Mouse (Mus musculus): ENCODE results near the gene Catspere2. TPM values are rescaled to one million over a fixed set of nuclear protein-coding genes. Genes with fewer than 3 reads are reported as not detected.
A peak's percentile ranks its signal among the peaks of the same experiment; 100 is the strongest.
"Not testable (repeated sequence)": the region's sequence is repeated elsewhere in the genome, so short reads cannot be mapped to it uniquely, and the experiment has no call there.

Catspere2 gene
- total RNA-seq (2021), result 1 to 10 TPM; 6.2 to 6.5 TPM
- long read RNA-seq, partial matches to known transcripts, result 0 of 3 reads
- long read RNA-seq, other reads (novel, unspliced or antisense), result 3 of 3 reads

GRCm38 (mm10) chr1:177983024-177983450, at the start of gene Catspere2:
Gene Catspere2, plus strand, starts transcription at chr1:177983423.
- DNase-seq (ENCODE audit: low spot score in 2 of 2), result peak; percentile 95 to 98

DNA sequence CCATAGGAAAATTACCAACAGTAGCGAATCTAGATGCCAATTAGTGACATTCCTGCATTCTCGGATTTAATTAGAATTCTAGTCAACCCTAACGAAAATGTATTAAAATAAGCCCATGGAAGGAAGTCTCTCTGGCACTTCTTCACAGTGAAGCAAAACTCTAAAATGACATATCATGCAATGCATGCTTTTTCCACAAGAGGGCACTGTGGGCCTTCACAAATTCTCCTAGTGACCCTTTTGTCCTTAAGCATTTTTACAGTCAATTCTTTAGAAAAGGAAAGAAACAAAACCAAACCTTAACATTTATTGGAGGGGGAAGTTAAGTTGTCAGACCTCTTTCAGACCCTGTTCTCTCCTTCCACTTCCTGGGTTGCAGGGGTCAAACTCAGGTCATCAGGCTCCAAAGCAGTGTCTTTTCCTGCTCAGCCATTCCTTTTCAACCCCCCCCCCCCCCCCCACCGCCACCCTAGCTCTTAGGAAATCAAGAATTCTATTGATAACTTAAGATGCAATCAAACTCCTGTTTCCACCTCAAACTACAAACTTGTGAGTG, 42.7 kb upstream of the Catspere2 start:
- DNase-seq (ENCODE audit: low spot score in 2 of 2), result peak in 1 of 2 experiments; percentile 9

DNA sequence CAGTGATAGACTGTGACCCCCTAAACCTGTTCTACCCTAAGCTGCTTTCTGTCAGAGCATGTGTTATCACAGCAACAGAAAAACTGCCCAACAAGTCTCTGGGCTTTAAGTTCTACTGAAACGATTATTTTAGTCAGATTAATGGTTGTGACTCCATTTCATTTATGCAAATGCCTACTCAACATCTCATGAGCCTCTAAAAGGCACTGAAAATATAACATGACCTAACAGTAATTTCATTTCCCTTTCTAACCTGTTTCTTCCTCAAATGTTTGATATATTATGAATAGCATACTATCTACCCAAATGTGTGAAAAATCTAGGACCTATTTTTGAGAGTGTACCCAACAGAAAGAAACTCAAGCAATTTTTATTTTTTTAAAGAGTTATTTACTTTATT, 1.9 kb upstream of the Catspere2 start:
- no peak for DNase-seq (ENCODE audit: low spot score in 2 of 2)

DNA sequence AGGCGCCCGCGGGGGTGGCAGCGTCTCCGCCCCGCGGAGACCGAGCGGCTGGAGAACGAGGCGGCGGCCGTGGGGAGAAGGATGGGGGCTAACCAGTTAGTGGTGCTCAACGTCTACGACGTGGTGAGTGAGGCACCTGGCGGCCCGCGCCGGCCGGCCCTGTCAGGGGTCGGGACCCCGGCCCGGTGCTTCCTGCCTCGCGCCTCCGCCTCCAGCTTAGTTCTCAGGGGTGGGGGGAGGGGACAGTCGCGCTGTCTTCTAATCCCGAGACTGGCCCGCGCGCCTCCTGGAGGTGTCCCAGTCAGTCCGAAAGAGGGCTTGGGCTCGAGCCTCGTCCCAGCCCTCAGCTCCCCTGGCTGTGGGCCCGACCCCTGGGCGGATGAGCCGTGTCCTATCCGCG, 359 bp downstream of the Catspere2 start:
- DNase-seq (ENCODE audit: low spot score in 2 of 2), result not testable (repeated sequence)

GRCm38 (mm10) chr1:177984206-177984605, 983 bp downstream of the Catspere2 start:
- no peak for DNase-seq (ENCODE audit: low spot score in 2 of 2)

DNA sequence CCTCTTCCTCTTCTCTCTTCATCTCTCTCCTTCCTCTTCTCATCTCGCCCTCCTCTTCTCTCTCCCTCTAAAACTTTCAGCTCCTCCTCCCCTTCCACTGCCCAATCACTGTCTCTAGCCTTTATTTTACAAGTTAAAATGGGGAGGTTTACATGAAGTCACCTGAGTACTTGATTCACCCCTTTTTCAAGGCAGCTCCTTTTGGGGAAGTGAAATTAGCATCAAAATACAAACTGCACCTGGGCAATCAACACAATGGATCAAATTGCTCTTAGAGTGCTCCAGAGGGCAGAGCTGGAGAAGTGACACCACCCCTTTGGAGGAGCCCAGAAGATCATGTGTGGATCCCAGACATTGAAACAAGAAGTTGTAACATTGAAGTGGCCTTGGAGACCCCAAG, 4.3 kb downstream of the Catspere2 start:
- not testable (repeated sequence) for DNase-seq (ENCODE audit: low spot score in 2 of 2)

DNA sequence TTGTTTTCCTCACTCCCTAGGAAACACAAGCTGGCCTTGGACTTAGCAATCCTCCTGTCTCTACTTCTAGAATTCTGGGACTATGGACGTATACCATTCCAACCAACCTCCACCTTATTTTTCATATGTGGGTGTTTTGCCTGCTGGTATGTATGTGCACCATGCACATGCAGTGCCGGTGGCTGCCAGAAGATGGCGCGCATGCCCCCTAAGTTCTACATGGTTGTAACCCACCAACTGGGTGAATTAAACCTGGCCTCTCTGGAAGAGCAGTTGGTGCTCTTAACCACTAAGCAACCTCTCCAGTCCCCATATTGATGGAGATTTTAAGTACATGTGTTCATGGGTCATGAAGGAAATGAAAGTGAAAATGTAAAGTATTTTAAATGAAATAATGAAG, 89.6 kb downstream of the Catspere2 start:
- not testable (repeated sequence) for DNase-seq (ENCODE audit: low spot score in 2 of 2)

- DNase-seq (ENCODE audit: low spot score in 2 of 2), result not testable (repeated sequence)
Measured at GRCm38 (mm10) chr1:178097865-178098264, 114.6 kb downstream of the Catspere2 start.

DNA sequence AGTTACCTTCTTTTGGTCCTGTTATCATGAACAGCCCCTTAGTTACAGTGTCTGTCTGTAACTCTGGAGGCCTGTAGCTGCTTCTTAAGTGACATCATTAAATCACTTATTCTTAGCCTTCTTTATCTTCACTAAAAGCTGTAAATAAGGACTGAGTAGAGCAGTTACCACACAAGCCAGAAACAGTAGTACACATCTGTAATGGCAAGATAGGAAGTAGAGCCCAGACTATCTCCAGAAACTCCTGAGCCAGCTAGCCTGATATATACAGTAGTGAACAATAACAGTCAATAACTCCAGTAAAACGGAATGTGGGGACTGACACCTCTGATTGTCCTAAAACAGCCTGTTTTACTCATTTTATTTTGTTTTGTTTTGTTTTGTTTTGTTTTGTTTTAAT, 125.3 kb downstream of the Catspere2 start:
- not testable (repeated sequence) for DNase-seq (ENCODE audit: low spot score in 2 of 2)

GRCm38 (mm10) chr1:178122236-178122635, 139.0 kb downstream of the Catspere2 start:
- DNase-seq (ENCODE audit: low spot score in 2 of 2), result not testable (repeated sequence)

DNA sequence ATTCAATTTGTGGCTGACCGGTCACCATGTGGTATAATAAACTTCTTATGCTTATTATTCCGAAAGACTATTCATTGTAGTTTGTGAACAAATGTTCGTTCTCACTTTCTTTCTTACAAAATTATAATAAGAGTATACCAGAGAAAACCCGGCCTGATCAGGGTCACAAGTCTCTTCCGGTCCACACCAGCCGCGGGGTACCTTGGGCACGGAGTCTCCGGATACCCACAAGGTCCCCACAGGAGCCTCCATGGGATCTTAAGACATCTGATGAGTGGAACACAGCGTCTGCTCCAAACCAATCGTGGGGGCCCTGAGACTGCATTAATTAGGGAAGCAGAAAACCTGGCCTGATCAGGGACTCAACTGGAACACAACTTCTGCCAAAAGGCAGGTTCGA, 151.1 kb downstream of the Catspere2 start:
- no peak for DNase-seq (ENCODE audit: low spot score in 2 of 2)

- DNase-seq (ENCODE audit: low spot score in 2 of 2), result peak in 1 of 2 experiments; percentile 74
Measured at GRCm38 (mm10) chr1:178146513-178146912, 163.3 kb downstream of the Catspere2 start.

DNA sequence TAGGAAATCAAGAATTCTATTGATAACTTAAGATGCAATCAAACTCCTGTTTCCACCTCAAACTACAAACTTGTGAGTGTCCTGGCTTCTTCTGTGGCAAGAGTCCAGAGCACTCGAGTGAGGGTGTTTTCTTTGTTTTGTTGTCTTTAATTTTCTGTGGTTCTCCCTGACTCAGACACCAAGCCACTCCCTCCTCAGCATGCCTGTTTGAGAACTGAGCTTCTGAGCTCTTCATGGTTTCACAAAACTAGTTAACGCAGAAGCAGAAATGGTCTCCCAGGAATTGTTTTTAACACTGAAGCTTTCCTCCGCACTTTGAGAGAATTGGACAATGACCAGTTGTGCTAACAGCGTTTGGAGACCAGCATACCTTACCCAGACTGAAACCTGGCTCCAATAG, 163.7 kb downstream of the Catspere2 start:
- DNase-seq (ENCODE audit: low spot score in 2 of 2), result not testable (repeated sequence)

DNA sequence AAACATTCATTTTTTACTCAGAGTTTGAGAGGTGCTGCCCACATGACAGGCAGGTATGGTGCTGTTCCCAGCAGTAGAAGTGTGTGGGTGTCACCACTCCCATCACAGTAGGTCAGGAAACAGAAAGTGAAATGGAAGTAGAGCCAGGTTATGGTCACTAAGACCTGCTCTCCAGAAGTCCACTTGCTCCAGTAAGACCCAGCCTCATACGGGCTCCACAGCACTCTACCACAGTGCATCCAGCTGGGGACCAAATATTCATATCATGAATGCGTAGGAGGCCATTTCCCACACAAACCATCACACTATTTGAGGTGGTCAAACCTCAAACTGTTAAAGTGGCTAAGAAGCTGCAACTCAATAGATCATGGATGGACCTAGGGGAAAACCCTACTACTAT, 199.0 kb downstream of the Catspere2 start:
- DNase-seq (ENCODE audit: low spot score in 2 of 2), result no peak

GRCm38 (mm10) chr1:178185591-178185990, 202.4 kb downstream of the Catspere2 start:
- DNase-seq (ENCODE audit: low spot score in 2 of 2), result no peak

GRCm38 (mm10) chr1:178187216-178187791, 204.1 kb downstream of the Catspere2 start, which contains the start of gene Desi2:
Gene Desi2, plus strand, starts transcription at chr1:178187417.
- peak; percentile 98 for DNase-seq (ENCODE audit: low spot score in 2 of 2)

DNA sequence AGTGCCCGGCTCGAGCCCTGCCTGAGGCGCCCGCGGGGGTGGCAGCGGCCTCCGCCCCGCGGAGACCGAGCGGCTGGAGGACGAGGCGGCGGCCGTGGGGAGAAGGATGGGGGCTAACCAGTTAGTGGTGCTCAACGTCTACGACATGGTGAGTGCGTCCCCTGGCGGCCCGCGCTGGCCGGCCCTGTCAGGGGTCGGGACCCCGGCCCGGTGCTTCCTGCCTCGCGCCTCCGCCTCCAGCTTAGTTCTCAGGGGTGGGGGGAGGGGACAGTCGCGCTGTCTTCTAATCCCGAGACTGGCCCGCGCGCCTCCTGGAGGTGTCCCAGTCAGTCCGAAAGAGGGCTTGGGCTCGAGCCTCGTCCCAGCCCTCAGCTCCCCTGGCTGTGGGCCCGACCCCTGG, 204.6 kb downstream of the Catspere2 start:
- DNase-seq (ENCODE audit: low spot score in 2 of 2), result not testable (repeated sequence)

- no peak for DNase-seq (ENCODE audit: low spot score in 2 of 2)
Measured at GRCm38 (mm10) chr1:178188386-178188785, 205.2 kb downstream of the Catspere2 start.

- no peak for DNase-seq (ENCODE audit: low spot score in 2 of 2)
Measured at GRCm38 (mm10) chr1:178205701-178206325, 222.6 kb downstream of the Catspere2 start.

DNA sequence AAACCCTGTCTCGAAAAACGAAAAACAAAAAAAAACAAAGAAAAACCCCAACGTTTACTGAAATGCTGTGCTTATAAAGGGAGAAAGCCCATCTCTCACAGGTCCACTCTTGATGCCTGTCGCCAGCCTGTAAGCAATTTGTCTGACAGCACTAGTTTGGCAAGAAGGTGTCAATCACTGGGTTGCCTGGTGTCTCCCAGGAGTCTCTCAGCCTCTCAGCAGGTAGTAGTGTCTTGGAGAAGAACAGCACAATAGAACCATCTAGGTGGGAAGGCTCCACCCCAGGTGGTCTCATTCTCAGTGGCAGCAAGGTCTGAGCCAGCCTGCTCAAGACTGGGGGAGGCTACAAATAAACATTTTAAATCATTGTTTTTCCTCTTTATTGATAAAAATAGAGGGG, 224.6 kb downstream of the Catspere2 start:
- DNase-seq (ENCODE audit: low spot score in 2 of 2), result not testable (repeated sequence)

- no peak for DNase-seq (ENCODE audit: low spot score in 2 of 2)
Measured at GRCm38 (mm10) chr1:178209966-178210365, 226.7 kb downstream of the Catspere2 start.

DNA sequence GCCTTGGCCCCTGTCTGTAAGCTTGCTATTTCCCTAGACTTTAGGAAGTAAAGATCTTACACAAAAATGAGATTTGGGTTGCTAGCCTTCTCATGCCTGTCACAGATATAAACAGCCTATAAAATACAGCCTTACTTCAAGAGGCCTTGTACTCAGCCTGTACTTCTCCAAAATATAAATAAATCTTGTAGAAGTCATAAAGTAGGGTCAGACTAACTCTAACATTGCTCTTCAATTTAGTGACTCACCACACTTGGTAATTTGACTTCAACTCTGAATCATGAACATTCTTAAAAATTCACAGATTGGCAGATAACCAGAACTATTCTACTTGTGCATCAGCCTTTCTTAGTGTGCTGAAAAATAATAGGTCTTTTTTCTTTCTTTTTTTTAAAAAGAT, 233.9 kb downstream of the Catspere2 start:
- no peak for DNase-seq (ENCODE audit: low spot score in 2 of 2)
